Mouse (Mus musculus) G1E (cell line): ENCODE data around the gene Snai1.

Source experiments
- CTCF ChIP-seq: IDR thresholded peaks from 2 replicates; pipeline ENCODE4 v1.5.1; 2012; ENCODE audit warnings: low read depth, low read length, inconsistent platforms, mixed read lengths
- GATA1 ChIP-seq: IDR thresholded peaks from 2 replicates; pipeline ENCODE4 v1.6.1; 2012; ENCODE audit warnings: borderline replicate concordance, low read length, inconsistent platforms, mixed read lengths
- GATA2 ChIP-seq: IDR thresholded peaks from 2 replicates; pipeline ENCODE4 v1.6.1; 2012; ENCODE audit warnings: low read depth, low read length, inconsistent platforms, borderline replicate concordance
- POLR2AphosphoS5 ChIP-seq: IDR thresholded peaks from 2 replicates; pipeline ENCODE4 v1.6.1; 2012; ENCODE audit warnings: low read depth, low read length, inconsistent platforms; ENCODE audit not compliant: insufficient replicate concordance
- TAL1 ChIP-seq: conservative IDR thresholded peaks from 2 replicates; pipeline ENCODE4 v1.6.1; 2012; ENCODE audit warnings: low read depth, low read length, inconsistent platforms, mixed read lengths

DNA sequence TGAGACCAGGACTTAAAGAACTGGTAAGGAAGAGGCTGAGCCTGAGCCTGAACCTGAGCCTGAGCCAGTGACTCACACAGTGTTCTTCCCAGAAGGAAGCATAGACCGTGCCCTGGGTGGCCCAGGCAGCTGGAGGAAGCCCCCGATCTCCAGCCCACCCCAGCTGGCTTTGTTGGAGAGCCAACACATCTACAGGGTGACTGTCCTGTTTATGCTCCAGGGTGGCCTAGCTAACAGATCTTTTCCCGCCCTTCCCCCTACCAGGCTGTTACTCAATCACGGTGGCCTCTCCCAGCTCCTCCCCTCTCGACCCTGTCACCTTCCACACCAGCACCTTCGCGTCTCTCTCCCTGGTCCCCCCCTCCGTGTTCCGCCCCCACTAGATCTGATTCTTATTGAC lies 49.0 kb downstream of the Snai1 start:
- no peak for TF ChIP-seq CTCF
- no peak for TF ChIP-seq GATA1
- no peak for TF ChIP-seq POLR2AphosphoS5
- TF ChIP-seq TAL1 = no peak
- no peak for TF ChIP-seq GATA2
